Mouse (Mus musculus) T-helper 2 cell (primary cell): ENCODE data around the gene Camkk1.

ENCODE experiments used
- in situ Hi-C: fragments of 300-600 bp; cut with MboI, MseI; formaldehyde crosslinking; loops from one replicate; pipeline ENCODE4 v1.15.1; 2025; ENCODE audit warnings: high pct_unique_total_duplicates

Gene Camkk1

GRCm38 (mm10) chr11:73018471-73019146 is at the start of gene Camkk1:
TSS of gene Camkk1 (plus strand) at chr11:73019008.
- in situ Hi-C loops, result no loop called here

DNA sequence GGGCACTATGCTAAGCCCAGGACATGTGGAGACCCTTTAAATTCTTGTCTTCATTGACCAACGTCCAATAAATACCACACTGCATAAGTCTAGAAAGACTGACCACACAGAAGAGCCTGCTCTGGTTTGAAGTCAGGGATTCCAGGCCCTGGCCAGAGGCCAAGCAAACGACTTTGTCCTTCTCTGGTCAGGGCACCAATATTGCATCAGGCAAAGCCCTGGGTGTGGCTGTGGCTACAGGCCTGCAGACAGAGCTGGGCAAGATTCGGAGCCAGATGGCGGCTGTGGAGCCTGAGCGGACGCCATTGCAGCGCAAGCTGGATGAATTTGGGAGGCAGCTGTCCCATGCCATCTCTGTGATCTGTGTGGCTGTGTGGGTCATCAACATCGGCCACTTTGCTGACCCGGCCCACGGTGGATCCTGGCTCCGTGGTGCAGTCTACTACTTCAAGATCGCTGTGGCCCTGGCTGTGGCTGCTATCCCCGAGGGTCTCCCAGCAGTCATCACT is 43.8 kb upstream of the Camkk1 start:
- in situ Hi-C loops, result no loop called here

- in situ Hi-C loops, result no loop called here
Measured at GRCm38 (mm10) chr11:72982516-72982915, 36.3 kb upstream of the Camkk1 start.

DNA sequence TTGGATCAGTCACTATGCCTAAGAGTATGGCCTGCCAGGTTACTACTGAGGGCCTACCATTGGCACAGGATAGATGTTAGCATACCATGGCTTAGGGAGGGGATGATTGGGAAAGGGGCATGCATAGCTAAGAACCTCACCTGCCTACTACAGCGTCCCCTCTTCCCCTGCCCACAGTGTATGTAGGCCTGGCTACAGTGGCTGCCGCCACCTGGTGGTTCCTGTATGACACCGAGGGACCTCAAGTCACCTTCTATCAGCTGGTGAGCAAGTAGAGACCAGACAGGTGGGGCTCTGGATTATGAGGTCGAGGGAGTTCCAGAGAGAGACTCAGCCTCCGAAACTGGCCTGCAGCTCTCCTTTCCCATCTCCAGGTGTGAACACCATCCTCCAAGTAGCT is 35.5 kb upstream of the Camkk1 start:
- in situ Hi-C loops, result no loop called here

DNA sequence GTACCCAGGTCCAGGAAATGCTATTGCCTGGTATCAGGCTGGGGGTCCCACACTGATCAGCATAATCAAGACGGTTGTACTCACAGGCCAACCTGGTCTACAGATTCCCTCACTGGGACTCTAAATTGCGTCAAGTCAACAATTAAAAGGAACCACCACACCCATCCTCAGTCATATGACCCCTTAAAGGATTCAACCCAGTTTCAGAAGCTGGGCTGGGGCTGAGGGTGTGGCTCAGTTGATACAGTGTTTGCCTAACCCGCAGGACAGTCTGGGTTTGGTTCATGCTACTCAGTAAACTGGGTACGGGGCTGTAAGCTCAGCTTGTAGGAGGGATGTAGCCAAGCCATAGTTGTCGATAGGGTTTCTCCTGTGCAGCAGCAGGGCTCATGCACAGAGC is 32.1 kb upstream of the Camkk1 start:
- in situ Hi-C loops, result no loop called here

- in situ Hi-C loops, result no loop called here
Measured at GRCm38 (mm10) chr11:72987234-72987633, 31.6 kb upstream of the Camkk1 start.

GRCm38 (mm10) chr11:72987807-72988206 is 31.0 kb upstream of the Camkk1 start:
- in situ Hi-C loops, result no loop called here

DNA sequence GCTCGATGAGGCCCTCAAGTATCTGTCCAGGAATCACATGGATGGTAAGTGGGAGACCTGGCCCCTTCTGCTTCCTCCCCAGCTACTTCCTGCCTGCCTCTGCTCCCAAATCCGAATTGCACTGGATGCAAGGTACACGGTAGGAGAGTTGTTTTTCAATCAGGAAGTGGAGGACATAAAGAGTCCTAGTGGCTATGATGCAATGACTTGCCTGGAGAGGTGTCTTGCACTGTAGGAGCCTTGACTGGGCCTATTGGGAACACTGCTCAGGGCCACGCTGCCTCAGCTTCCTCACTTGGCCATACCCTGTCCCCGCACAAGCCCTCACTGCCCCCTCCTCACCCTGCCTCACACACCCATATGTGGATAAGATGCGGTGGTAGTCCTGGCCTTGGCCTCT is 29.8 kb upstream of the Camkk1 start:
- in situ Hi-C loops, result no loop called here

DNA sequence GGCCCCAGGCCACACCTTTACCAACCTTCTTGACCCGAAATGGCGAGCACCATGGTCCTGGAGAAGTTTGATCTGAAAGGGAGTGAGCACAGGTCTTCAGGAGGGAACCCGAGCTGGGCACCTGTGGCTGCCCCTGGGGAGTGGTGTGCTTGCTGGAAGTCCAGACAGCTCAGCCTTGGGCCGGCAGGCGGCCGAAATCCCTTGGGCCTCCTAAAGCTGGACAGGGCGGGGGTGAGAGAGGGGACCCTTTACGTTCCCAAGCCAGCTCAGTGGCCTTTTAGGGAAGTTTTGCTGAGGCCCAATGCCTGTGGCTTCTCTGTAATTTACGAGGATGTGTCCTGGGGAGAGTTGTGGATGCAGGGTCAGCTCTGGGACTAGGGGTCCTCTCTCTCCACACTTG is 28.1 kb upstream of the Camkk1 start:
- in situ Hi-C loops, result no loop called here

DNA sequence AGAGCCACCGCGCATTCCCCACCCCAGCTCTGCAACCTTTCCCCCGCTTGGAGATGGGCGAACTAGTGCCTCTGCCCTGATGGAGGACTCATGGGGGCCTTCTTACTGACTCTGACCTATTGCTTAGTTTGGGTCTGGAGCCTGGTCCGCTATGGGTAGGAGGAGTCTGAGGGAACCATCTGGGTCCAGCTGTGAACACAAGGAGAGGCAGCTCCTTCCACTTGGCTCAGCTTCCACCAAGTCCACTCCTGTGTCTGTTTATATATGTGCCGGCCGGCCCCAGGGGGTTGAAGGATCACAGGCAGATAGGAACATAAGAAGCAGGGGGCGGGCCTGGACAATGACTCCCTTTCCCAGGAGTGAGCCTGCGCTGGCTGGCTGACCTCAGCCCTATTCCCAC is 26.8 kb upstream of the Camkk1 start:
- in situ Hi-C loops, result no loop called here

DNA sequence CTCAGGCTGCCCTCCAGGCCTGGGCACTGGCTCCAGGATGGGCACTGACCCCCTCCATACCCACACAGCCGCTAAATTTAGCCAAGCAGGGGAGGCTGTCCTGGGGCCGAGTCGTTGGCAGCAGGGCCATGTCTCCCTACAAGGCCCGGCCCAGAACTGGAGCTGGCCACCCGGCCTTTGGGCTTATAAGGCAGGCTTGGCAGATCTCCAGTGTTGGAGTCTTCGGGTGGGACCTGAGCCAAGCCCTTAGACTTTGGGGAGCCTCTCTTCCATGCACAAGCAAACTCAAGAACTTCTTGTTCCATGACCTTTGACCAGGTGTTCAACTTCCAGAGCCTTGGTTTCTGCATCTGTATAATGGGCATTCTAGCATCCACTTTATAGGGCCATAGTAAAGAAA is 22.5 kb upstream of the Camkk1 start:
- in situ Hi-C loops, result loop anchor here (5.0 kb wide), 2 partner anchors 69 to 419 kb away; no protein-coding TSS in a partner anchor

DNA sequence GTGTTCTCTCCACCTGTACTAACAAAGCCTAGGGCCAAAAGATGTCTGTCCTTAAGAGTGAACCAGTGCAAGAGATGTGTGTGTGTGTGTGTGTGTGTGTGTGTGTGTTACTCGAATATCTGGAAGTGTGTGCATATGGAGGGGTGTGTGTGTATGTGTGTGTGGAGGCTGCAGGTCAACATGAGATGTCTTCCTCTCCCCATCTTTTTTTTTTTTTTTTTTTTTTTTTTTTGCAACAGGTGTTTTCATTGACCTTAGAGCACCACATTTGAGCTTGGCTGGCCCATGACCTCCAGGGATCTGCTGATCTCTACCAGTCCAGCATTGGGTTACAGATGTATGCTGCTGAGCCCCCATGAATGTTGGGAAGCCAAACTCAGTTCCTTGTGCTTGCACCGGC is 22.0 kb upstream of the Camkk1 start:
- in situ Hi-C loops, result loop anchor here (5.0 kb wide), 2 partner anchors 69 to 419 kb away; no protein-coding TSS in a partner anchor

DNA sequence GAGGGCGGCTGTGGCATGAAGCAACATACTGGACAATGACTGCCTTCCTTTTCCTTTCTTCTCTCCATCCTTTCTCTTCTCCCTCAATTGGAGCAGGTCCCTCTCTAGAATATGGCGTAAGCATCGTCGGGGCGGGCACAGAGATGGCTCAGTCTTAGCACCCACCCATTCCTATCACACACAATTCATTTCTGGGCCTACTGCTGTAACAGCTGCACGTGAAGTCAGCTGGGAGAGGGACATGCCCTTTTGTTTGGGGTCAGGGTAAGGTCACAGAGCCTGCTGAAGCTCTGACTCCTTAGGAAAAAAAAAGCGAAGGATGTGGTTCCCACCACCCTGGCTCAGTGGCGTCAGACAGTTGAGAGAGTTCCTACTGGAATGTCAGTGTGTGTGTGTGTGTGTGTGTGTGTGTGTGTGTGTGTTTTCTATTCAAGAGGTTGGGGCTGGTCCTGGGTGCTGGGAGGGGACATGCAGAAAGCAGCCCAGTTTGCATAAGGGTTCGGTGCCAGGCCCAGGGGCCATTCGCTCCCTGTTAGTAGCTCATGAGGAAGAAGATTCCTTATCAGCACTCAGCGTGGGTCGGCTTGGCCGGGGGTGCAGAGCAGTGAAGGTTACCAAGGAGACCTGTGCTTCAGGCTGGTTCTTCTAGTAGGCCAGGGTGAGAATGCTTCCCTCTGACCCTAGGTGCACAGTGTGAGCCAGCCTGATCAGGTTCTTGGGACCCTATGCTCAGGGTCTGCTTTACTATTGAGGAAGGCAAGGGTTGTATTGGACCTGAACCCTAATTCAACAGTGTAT is 21.1 kb upstream of the Camkk1 start:
- in situ Hi-C loops, result loop anchor here (5.0 kb wide), 2 partner anchors 70 to 420 kb away; no protein-coding TSS in a partner anchor

GRCm38 (mm10) chr11:72998771-72999170 is 20.0 kb upstream of the Camkk1 start, which contains the start of gene P2rx1:
TSS of gene P2rx1 (plus strand) at chr11:72999103.
- in situ Hi-C loops, result loop anchor here (5.0 kb wide), 2 partner anchors 71 to 421 kb away; no protein-coding TSS in a partner anchor

DNA sequence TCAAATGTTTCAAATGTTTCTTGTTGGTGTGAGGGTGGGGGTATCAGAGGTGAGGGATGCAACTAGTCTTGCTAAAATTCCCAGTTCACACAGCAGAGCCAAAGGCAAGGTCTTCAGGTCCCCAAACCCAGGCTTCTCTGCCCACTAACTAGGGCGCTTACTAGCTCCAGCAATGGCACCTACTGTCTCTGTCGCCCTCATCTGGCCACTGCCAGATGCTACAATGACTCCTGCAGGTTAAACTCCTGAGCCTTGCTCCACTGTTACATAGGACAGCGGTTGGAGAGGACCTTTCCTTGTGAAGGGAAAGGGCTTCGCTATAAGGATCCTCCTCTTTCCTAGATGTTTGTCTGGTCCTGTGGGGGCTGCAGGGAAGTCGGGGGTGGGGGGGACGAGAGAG is 17.8 kb upstream of the Camkk1 start:
- in situ Hi-C loops, result no loop called here

- in situ Hi-C loops, result no loop called here
Measured at GRCm38 (mm10) chr11:73006377-73006776, 12.4 kb upstream of the Camkk1 start.

- in situ Hi-C loops, result no loop called here
Measured at GRCm38 (mm10) chr11:73007113-73007512, 11.7 kb upstream of the Camkk1 start.

DNA sequence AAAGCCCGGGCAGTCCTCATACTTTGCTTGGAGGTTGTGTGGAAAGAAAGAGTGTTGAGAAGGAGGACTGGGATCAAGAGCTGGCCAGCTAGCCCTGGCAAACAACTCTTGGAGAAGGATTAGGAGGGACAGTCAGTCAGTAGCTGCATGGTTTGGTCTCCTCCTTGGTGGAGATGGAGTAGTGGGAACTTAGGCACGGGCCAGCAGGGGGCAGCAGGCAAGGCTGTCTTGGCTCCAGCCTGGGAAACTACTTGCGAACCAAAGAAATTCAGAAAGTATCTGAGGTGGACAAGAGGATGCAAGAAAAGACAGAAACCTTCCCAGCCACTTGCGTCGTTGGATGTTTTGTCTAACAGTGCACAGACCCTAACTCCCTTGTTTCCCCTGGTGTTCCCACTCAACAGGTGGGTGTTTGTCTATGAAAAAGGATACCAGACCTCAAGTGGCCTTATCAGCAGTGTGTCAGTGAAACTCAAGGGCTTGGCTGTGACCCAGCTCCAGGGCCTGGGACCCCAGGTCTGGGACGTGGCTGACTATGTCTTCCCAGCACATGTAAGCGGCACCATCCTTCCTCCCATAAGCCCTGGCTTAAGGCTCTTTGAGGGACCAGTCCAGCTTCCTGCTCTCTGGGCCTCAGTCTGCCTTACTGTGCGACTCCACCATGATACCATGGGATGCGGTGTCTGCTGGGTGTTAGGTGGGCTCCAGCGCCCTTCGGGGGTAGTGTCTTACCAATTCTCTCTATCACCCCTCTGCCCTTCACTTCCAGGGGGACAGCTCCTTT is 10.9 kb upstream of the Camkk1 start:
- in situ Hi-C loops, result no loop called here

DNA sequence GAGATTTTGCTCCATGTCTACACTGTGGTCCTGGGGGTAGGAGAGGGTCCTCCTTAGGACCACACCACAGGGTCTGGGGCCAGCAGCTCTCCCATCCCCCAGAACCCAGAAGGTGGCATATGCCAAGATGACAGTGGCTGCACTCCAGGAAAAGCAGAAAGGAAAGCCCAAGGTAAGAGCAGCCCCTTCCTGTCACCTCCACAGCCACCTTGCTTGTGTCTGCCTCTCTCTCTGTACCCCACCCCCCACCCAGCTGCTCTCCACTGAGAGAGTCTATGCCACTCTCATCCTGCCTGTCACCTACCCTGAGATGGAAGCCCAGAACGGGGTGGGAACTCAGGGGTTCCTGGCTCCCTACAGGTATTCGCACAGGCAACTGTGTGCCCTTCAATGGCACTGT is 10.0 kb upstream of the Camkk1 start:
- in situ Hi-C loops, result no loop called here

DNA sequence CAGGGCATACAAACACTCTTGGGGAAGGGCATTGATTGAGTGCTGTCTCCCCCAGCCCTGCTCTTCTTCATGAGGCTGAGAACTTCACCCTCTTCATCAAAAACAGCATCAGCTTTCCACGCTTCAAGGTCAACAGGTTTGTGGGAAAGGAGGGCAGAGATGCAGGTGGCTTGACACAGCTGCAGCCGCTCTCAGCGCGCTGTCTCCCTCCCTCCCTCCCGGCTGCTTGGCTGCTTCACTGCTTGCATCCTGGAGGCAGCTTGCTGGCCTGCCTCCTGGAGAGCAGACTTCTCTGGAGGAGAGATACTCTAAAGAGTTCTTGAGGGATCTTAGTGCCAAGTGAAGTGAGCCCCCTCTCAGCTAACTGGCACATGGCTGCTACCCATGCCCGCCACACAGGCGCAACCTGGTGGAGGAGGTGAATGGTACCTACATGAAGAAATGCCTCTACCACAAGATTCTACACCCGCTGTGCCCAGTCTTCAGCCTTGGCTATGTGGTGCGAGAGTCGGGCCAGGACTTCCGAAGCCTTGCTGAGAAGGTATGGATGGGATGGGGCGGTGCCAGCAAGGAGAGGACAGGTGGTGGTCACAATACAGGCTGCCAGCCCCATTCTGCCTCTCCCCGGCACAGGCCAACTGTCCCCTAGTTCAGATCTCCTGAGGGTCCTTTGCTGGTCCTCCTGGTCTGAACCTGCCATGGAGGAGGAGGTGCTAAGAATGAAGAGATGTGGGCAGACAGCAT is 9.1 kb upstream of the Camkk1 start:
- in situ Hi-C loops, result no loop called here

DNA sequence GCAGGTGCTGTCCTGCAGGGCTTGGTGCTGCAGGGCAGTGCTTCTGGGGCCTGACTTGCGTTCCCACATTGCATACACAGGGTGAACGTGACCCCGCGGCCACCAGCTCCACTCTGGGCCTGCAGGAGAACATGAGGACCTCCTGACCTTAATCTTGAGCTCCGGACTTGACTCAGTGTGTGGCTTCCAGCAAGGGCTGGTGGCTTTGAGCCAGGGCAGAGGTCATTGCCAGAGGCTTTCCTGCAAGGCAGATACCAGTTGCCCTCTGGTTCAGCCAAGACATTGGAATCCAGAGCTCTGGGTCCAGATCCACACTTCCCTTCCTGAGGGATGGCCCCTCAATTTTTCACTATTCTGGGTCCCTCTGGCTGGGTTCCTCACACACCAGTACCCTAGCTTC is 4.8 kb upstream of the Camkk1 start:
- in situ Hi-C loops, result no loop called here
